Comparison of ENCODE assay signal across 9 mouse cellular contexts in genomic region chr1:115684518-115685368, GRCm38 (mm10). TPM values are rescaled to one million over a fixed set of nuclear protein-coding genes. Genes with fewer than 3 reads are reported as not detected.
A peak's percentile ranks its signal among the peaks of the same experiment; 100 is the strongest.
DNase-seq lines count a peak whose midpoint lies in the region; ATAC-seq and TF ChIP-seq lines count a peak whose summit lies in the region.
"Had no signal": no experiment of that assay in that cellular context is flagged by ENCODE, and none has a peak within 500 bp of the region (broad histone marks: within the 10 kb centered on the region; RNA-seq: fewer than 3 reads in every experiment).

Gene Cntnap5a (plus strand): TSS chr1:115684756.

- ATAC-seq in frontal cortex, adult (ENCODE audit: low TSS enrichment) = peak; percentile 80
- ATAC-seq in hindbrain, postnatal 0 days = peak; percentile 84
- ATAC-seq in midbrain, embryonic 14.5 days (ENCODE audit: low FRiP score, low TSS enrichment) = peak; percentile 85
- ATAC-seq in stomach, embryonic 16.5 days (ENCODE audit: insufficient read depth, low FRiP score) = peak; percentile 62; the same call in 1 of the 2 replicates
- no peak for ATAC-seq in CD4-positive, CD25-positive, alpha-beta regulatory T cell, adult 4 months

- no peaks in the 10 kb centered on the region for H3K27me3 ChIP-seq in MEL (ENCODE audit: control insufficient read depth in 1 of 2, insufficient read depth in 2 of 2, low read length in 2 of 2)
- no peaks in the 10 kb centered on the region for H3K27me3 ChIP-seq in hindbrain, postnatal 0 days (ENCODE audit: insufficient read depth, low read length)
- H3K27me3 ChIP-seq in midbrain, embryonic 14.5 days (ENCODE audit: control insufficient read depth, insufficient read depth, low read length) = no peaks in the 10 kb centered on the region
- H3K27me3 ChIP-seq in stomach, embryonic 16.5 days (ENCODE audit: control insufficient read depth, insufficient read depth, low read length) = no peaks in the 10 kb centered on the region

- TF ChIP-seq POLR2A in MEL (IDR thresholded peaks at IDR 0.05; ENCODE audit: control insufficient read depth in 1 of 2, insufficient read depth in 1 of 2, low read depth in 1 of 2, low read length in 2 of 2, poor library complexity in 1 of 2) = no peak

- no peaks in the 10 kb centered on the region for H3K4me1 ChIP-seq in MEL (ENCODE audit: control insufficient read depth in 1 of 2, insufficient read depth in 2 of 2, low read length in 2 of 2)
- H3K4me1 ChIP-seq in hindbrain, postnatal 0 days (ENCODE audit: insufficient read depth, low read length) = no peaks in the 10 kb centered on the region
- H3K4me1 ChIP-seq in midbrain, embryonic 14.5 days (ENCODE audit: control insufficient read depth, insufficient read depth, low read length) = peaks cover 3% of the 10 kb centered on the region; the same call in 1 of the 2 replicates
- H3K4me1 ChIP-seq in stomach, embryonic 16.5 days (ENCODE audit: control insufficient read depth, insufficient read depth, low read length) = no peaks in the 10 kb centered on the region

- no peak within 1 kb of the TSS for H3K4me3 ChIP-seq in MEL (ENCODE audit: control insufficient read depth in 1 of 2, insufficient read depth in 1 of 2, low read depth in 2 of 2, low read length in 2 of 2)
- H3K4me3 ChIP-seq in hindbrain, postnatal 0 days (ENCODE audit: low read length) = peak within 1 kb of the TSS; percentile 45
- H3K4me3 ChIP-seq in midbrain, embryonic 14.5 days (replicated peaks; ENCODE audit: low read depth, low read length) = peak within 1 kb of the TSS; percentile 46
- no peak within 1 kb of the TSS for H3K4me3 ChIP-seq in stomach, embryonic 16.5 days (replicated peaks; ENCODE audit: low read length)

- DNase-seq in MEL (ENCODE audit: low read depth, low spot score) = peak; percentile 13
- peak; percentile 68 for DNase-seq in brain, adult 2 months (ENCODE audit: low read depth, low spot score)
- DNase-seq in hindbrain, postnatal 0 days (ENCODE audit: low spot score) = peak; percentile 82
- peak; percentile 25 for DNase-seq in left cerebral cortex, adult 11 months (ENCODE audit: low spot score)
- peak; percentile 83 for DNase-seq in midbrain, embryonic 14.5 days

- TF ChIP-seq CTCF in MEL (IDR thresholded peaks at IDR 0.05 in 2 of 3, conservative IDR thresholded peaks at IDR 0.05 in 1 of 3; ENCODE audit: control insufficient read depth in 1 of 3, insufficient read depth in 1 of 3, low read depth in 2 of 3, low read length in 3 of 3, poor library complexity in 1 of 3, severe bottlenecking in 1 of 3) = no peak
- peak; percentile 10; the same call in 1 of the 2 replicates for TF ChIP-seq CTCF in hindbrain, postnatal 0 days (IDR thresholded peaks at IDR 0.05; ENCODE audit: low read depth)

- no peak within 1 kb of the TSS for H3K27ac ChIP-seq in MEL (ENCODE audit: control insufficient read depth, low read depth, low read length)
- H3K27ac ChIP-seq in hindbrain, postnatal 0 days = peak within 1 kb of the TSS; percentile 54; the same call in 1 of the 2 replicates
- H3K27ac ChIP-seq in midbrain, embryonic 14.5 days (replicated peaks; ENCODE audit: low read depth, low read length) = peak within 1 kb of the TSS; percentile 41; the same call in 1 of the 2 replicates
- no peak within 1 kb of the TSS for H3K27ac ChIP-seq in stomach, embryonic 16.5 days (ENCODE audit: low read length)

- peak within 1 kb of the TSS; percentile 56 for H3K4me2 ChIP-seq in hindbrain, postnatal 0 days (ENCODE audit: low read depth, low read length)
- peak within 1 kb of the TSS; percentile 61 for H3K4me2 ChIP-seq in midbrain, embryonic 14.5 days (ENCODE audit: low read length)
- H3K4me2 ChIP-seq in stomach, embryonic 16.5 days (ENCODE audit: low read depth, low read length) = no peak within 1 kb of the TSS

- TF ChIP-seq EP300 in MEL (IDR thresholded peaks at IDR 0.05; ENCODE audit: low read depth in 1 of 2, low read length in 2 of 2) = no peak

- H3K9me3 ChIP-seq in MEL (replicated peaks; ENCODE audit: insufficient read depth, low read length) = no peaks in the 10 kb centered on the region
- H3K9me3 ChIP-seq in hindbrain, postnatal 0 days (ENCODE audit: low read length) = no peaks in the 10 kb centered on the region
- no peaks in the 10 kb centered on the region for H3K9me3 ChIP-seq in midbrain, embryonic 14.5 days (ENCODE audit: control insufficient read depth, low read length)
- H3K9me3 ChIP-seq in stomach, embryonic 16.5 days (replicated peaks; ENCODE audit: control insufficient read depth, low read length) = no peaks in the 10 kb centered on the region

- H3K9ac ChIP-seq in MEL (ENCODE audit: control insufficient read depth, low read depth, low read length, poor library complexity, severe bottlenecking) = no peak within 1 kb of the TSS
- peak within 1 kb of the TSS; percentile 44 for H3K9ac ChIP-seq in hindbrain, postnatal 0 days (replicated peaks; ENCODE audit: low read length)
- H3K9ac ChIP-seq in midbrain, embryonic 14.5 days (replicated peaks; ENCODE audit: low read length) = peak within 1 kb of the TSS; percentile 59
- H3K9ac ChIP-seq in stomach, embryonic 16.5 days (ENCODE audit: low read length) = no peak within 1 kb of the TSS

- no peaks in the 10 kb centered on the region for H3K36me3 ChIP-seq in MEL (ENCODE audit: control insufficient read depth in 1 of 2, insufficient read depth in 2 of 2, low read length in 2 of 2)
- no peaks in the 10 kb centered on the region for H3K36me3 ChIP-seq in hindbrain, postnatal 0 days (ENCODE audit: insufficient read depth, low read length)
- no peaks in the 10 kb centered on the region for H3K36me3 ChIP-seq in midbrain, embryonic 14.5 days (ENCODE audit: control insufficient read depth, insufficient read depth, low read length)
- no peaks in the 10 kb centered on the region for H3K36me3 ChIP-seq in stomach, embryonic 16.5 days (ENCODE audit: control insufficient read depth, insufficient read depth, low read length)

- no peaks in the 10 kb centered on the region for H3K79me2 ChIP-seq in MEL (ENCODE audit: control insufficient read depth, insufficient read depth, low read length, poor library complexity)

- WGBS in hindbrain, postnatal 0 days = 10% methylated on average over 26 of the region's 26 CpGs
- WGBS in midbrain, embryonic 14.5 days = 11% methylated on average over 26 of the region's 26 CpGs
- 15% methylated on average over 26 of the region's 26 CpGs for WGBS in stomach, embryonic 16.5 days

- TF ChIP-seq RAD21 in MEL (IDR thresholded peaks at IDR 0.05; ENCODE audit: low read depth, low read length) = no peak

TF ChIP-seq in MEL, 35 proteins besides CTCF, POLR2A, EP300 and RAD21:
- no peak for TF ChIP-seq CHD2 (IDR thresholded peaks at IDR 0.05; ENCODE audit: low read length)
- TF ChIP-seq MEF2A (IDR thresholded peaks at IDR 0.05; ENCODE audit: extremely low read depth, insufficient replicate concordance, low read depth, low read length, poor library complexity, severe bottlenecking) = no peak
- no peak for TF ChIP-seq MAZ (IDR thresholded peaks at IDR 0.05; ENCODE audit: low read depth, low read length)
- no peak for TF ChIP-seq ZC3H11A (IDR thresholded peaks at IDR 0.05; ENCODE audit: low read depth, low read length)
- no peak for TF ChIP-seq POLR2AphosphoS2 (IDR thresholded peaks at IDR 0.05; ENCODE audit: low read length)
- no peak for TF ChIP-seq MYC (IDR thresholded peaks at IDR 0.05; ENCODE audit: low read depth, low read length)
- TF ChIP-seq E2F4 (IDR thresholded peaks at IDR 0.05; ENCODE audit: borderline replicate concordance, low read depth, low read length) = no peak
- no peak for TF ChIP-seq TCF12 (IDR thresholded peaks at IDR 0.05; ENCODE audit: low read depth, low read length)
- no peak for TF ChIP-seq ZKSCAN1 (IDR thresholded peaks at IDR 0.05; ENCODE audit: low read depth, low read length)

RNA-seq across cellular contexts. Expression of gene Cntnap5a, which starts in this region (rescaled TPM):
- total RNA-seq in MEL (2012; rRNA removed) = not detected in 2 replicates
- polyA plus RNA-seq in MEL (2012; ENCODE audit: insufficient read depth in 1 of 2, insufficient read length in 2 of 2, low read depth in 1 of 2, low replicate concordance in 2 of 2, missing spikeins in 1 of 2) = not detected
- 16.2 and 17.2 TPM in 2 replicates for total RNA-seq in hindbrain, postnatal 0 days (2014; rRNA removed)
- 2.6 and 2.8 TPM in 2 replicates for polyA plus RNA-seq in hindbrain, postnatal 0 days (2015; fragmentation: Nextera tagmentation; extraction: Ambion mirVana)
- polyA plus RNA-seq in midbrain, embryonic 14.5 days (2014; fragmentation: Nextera tagmentation; extraction: Ambion mirVana) = 2.1 and 2.8 TPM in 2 replicates
- polyA plus RNA-seq in stomach, embryonic 16.5 days (2015; fragmentation: Nextera tagmentation; extraction: Ambion mirVana) = 0.14 and 0.17 TPM in 2 replicates
- polyA plus RNA-seq in CD4-positive, CD25-positive, alpha-beta regulatory T cell, adult 4 months (2017; shearing (Covaris generic)) = not detected
- polyA plus RNA-seq: liver, embryonic 16.5 days had no signal

Comparison
In these comparisons a context has a peak if more than half of its experiments do, and no peak if none do; other contexts are left out.
1. RNA of gene Cntnap5a (total RNA-seq): 16.2 to 17.2 TPM in hindbrain, postnatal 0 days; not detected in MEL; every median in the first group is over 10 times any median in the second.
2. Peak in DNase-seq in MEL; RNA of the gene not detected or under 1 TPM.
3. Peak in ATAC-seq in stomach, embryonic 16.5 days; RNA of the gene not detected or under 1 TPM.
4. DNase-seq: peak in every context shown above with its lines; median percentile 83 in midbrain, embryonic 14.5 days; 82 in hindbrain, postnatal 0 days; 68 in brain, adult 2 months; 25 in left cerebral cortex, adult 11 months; 13 in MEL.
5. H3K27ac ChIP-seq: peak in hindbrain, postnatal 0 days (single experiment) and midbrain, embryonic 14.5 days (single experiment); none in MEL (single experiment) and stomach, embryonic 16.5 days (single experiment).
6. H3K4me3 ChIP-seq: peak in hindbrain, postnatal 0 days (single experiment) and midbrain, embryonic 14.5 days (single experiment); none in MEL (0 of 2) and stomach, embryonic 16.5 days (single experiment).
7. H3K9ac ChIP-seq: peak in hindbrain, postnatal 0 days (single experiment) and midbrain, embryonic 14.5 days (single experiment); none in MEL (single experiment) and stomach, embryonic 16.5 days (single experiment).